Mouse (Mus musculus): Measurements from ENCODE around the gene Ptbp1. TPM values are rescaled to one million over a fixed set of nuclear protein-coding genes. Genes with fewer than 3 reads are reported as not detected.

Ptbp1 gene
- total and polyA plus RNA-seq, 2 experiments from 2014 or later = 53.7 to 97.3 TPM

DNA sequence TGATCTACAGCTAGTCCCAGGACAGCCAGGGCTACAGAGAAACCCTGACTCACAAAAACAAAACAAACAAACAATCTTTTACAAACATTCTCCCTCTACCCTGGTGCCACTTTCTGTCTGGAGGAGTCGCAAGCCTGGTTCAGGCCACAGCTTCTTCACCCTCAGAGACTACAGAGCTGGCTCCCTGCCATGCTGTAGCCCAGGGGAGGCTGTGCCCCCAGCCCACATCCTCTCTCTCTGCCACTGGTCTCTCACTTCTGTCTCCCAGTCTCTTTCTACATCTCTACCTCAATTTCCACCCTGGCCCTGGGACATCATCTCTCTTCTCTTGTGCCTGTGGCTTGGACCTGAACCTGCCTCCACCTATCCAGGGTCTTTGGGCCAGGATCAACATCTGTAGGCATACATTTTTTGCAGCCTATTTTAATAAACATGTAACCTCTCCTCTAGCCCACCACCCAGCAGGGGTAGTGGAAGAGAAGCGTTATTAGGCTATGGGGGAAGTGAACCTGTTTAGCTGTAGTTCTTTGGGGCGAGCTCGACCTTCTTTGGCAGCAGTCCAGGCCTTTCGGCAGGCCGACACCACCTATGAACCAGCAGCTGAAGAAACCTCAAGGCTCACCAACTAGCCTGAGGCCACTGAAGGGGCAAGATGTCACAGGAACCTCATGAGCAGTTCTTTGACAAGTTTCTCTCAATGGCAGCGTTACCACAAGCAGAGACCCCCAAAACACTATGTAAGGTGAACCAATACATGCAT lies 22.0 kb upstream of the Ptbp1 start:
- Histone ChIP-seq H3K9me3 (ENCODE audit: low read length) (no peaks in the 10 kb centered on the region), H3K27ac (ENCODE audit: low read depth, low read length) (no peak overlapping the region), H3K36me3 (ENCODE audit: insufficient read depth) (no peaks in the 10 kb centered on the region), H3K4me2 (ENCODE audit: low read depth) (no peak overlapping the region), H3K27me3 (ENCODE audit: insufficient read depth, low read length) (no peaks in the 10 kb centered on the region), H3K9ac (no peak overlapping the region), H3K4me3 (ENCODE audit: low read depth, low read length) (no peak overlapping the region), H3K4me1 (ENCODE audit: insufficient read depth) (no peaks in the 10 kb centered on the region)
- no peak for ATAC-seq
- WGBS = 56% methylated on average over 7 of the region's 7 CpGs
- DNase-seq = no peak
- TF ChIP-seq CTCF (IDR thresholded peaks at IDR 0.05; ENCODE audit: low read depth) = no peak

DNA sequence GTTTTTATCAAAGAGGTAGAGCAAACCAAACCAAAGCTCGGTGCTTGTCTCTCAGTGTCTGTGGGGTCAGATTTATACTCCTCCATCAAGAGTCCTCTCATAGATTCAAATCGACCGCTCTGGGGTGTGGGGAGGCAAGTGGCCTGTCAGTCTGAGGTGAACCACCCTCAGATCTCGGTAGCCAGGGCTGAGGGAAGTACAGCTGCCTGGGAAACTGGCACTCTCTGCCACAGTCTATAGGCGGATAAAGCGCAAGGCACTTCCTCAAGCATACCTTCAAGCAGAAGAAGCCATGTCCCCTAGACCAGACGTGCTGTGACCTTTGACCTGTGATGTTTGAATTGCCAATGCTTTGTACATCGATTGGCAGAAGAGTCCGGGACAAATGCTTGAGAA lies 21.4 kb upstream of the Ptbp1 start:
- Histone ChIP-seq H3K4me1 (ENCODE audit: insufficient read depth) (no peaks in the 10 kb centered on the region), H3K27me3 (ENCODE audit: insufficient read depth, low read length) (no peaks in the 10 kb centered on the region), H3K36me3 (ENCODE audit: insufficient read depth) (no peaks in the 10 kb centered on the region), H3K9me3 (ENCODE audit: low read length) (no peaks in the 10 kb centered on the region), H3K9ac (no peak overlapping the region), H3K4me3 (ENCODE audit: low read depth, low read length) (no peak overlapping the region), H3K27ac (ENCODE audit: low read depth, low read length) (no peak overlapping the region), H3K4me2 (ENCODE audit: low read depth) (no peak overlapping the region)
- ATAC-seq (no peak), DNase-seq (no peak)
- 80% methylated on average over 9 of the region's 9 CpGs for WGBS
- TF ChIP-seq CTCF (IDR thresholded peaks at IDR 0.05; ENCODE audit: low read depth) = no peak

GRCm38 (mm10) chr10:79834769-79835398 lies 19.3 kb upstream of the Ptbp1 start:
- ATAC-seq (peak; percentile 84), DNase-seq (peak; percentile 84)
- H3K27ac ChIP-seq (ENCODE audit: low read depth, low read length) = no peak overlapping the region
- H3K9me3 ChIP-seq (ENCODE audit: low read length) = no peaks in the 10 kb centered on the region
- TF ChIP-seq CTCF (IDR thresholded peaks at IDR 0.05; ENCODE audit: low read depth) = peak; percentile 96
- H3K4me2 ChIP-seq (ENCODE audit: low read depth) = no peak overlapping the region
- no peak overlapping the region for H3K4me3 ChIP-seq (ENCODE audit: low read depth, low read length)
- H3K4me1 ChIP-seq (ENCODE audit: insufficient read depth) = no peaks in the 10 kb centered on the region
- no peaks in the 10 kb centered on the region for H3K36me3 ChIP-seq (ENCODE audit: insufficient read depth)
- WGBS = 26% methylated on average over 9 of the region's 9 CpGs
- no peaks in the 10 kb centered on the region for H3K27me3 ChIP-seq (ENCODE audit: insufficient read depth, low read length)
- H3K9ac ChIP-seq = no peak overlapping the region

DNA sequence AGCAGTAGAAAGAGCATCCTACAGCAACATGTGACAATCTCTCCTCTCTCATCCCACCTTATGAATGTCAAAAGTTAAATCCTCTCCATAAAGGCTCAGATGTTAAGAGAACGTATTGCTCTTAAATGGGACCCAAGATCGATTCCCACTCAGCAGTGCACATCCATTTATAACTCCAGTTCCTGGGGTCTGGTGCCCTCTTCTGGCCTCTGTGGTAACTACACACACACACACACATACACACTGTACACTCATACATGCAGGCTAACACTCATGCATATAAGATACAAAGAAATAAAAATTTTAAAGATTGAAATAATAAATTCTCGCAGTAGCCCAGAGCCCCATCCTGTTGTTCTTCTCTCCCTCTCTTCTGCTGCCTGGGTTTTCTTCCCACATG lies 17.3 kb upstream of the Ptbp1 start:
- no peak for ATAC-seq
- no peak overlapping the region for H3K4me2 ChIP-seq (ENCODE audit: low read depth)
- WGBS = 95% methylated on average over 3 of the region's 3 CpGs

GRCm38 (mm10) chr10:79838151-79838550 lies 16.1 kb upstream of the Ptbp1 start:
- 73% methylated on average over 2 of the region's 2 CpGs for WGBS
- no peak overlapping the region for H3K4me2 ChIP-seq (ENCODE audit: low read depth)
- no peaks in the 10 kb centered on the region for H3K9me3 ChIP-seq (ENCODE audit: low read length)
- TF ChIP-seq CTCF (IDR thresholded peaks at IDR 0.05; ENCODE audit: low read depth) = no peak
- ATAC-seq (no peak), DNase-seq (no peak)
- H3K4me1 ChIP-seq (ENCODE audit: insufficient read depth) = no peaks in the 10 kb centered on the region
- no peaks in the 10 kb centered on the region for H3K27me3 ChIP-seq (ENCODE audit: insufficient read depth, low read length)
- no peaks in the 10 kb centered on the region for H3K36me3 ChIP-seq (ENCODE audit: insufficient read depth)
- no peak overlapping the region for H3K9ac ChIP-seq
- H3K4me3 ChIP-seq (ENCODE audit: low read depth, low read length) = no peak overlapping the region
- H3K27ac ChIP-seq (ENCODE audit: low read depth, low read length) = no peak overlapping the region

More for the DNA sequence above, 17.3 kb upstream of the Ptbp1 start:
- TF ChIP-seq CTCF (IDR thresholded peaks at IDR 0.05; ENCODE audit: low read depth) = no peak
- no peak overlapping the region for H3K9ac ChIP-seq
- H3K4me3 ChIP-seq (ENCODE audit: low read depth, low read length) = no peak overlapping the region
- H3K36me3 ChIP-seq (ENCODE audit: insufficient read depth) = no peaks in the 10 kb centered on the region
- no peak for DNase-seq
- no peaks in the 10 kb centered on the region for H3K9me3 ChIP-seq (ENCODE audit: low read length)
- H3K27ac ChIP-seq (ENCODE audit: low read depth, low read length) = no peak overlapping the region
- H3K4me1 ChIP-seq (ENCODE audit: insufficient read depth) = no peaks in the 10 kb centered on the region
- no peaks in the 10 kb centered on the region for H3K27me3 ChIP-seq (ENCODE audit: insufficient read depth, low read length)

- 91% methylated on average over 3 of the region's 3 CpGs for WGBS
- Histone ChIP-seq H3K4me1 (ENCODE audit: insufficient read depth) (no peaks in the 10 kb centered on the region), H3K36me3 (ENCODE audit: insufficient read depth) (no peaks in the 10 kb centered on the region), H3K9me3 (ENCODE audit: low read length) (no peaks in the 10 kb centered on the region), H3K27ac (ENCODE audit: low read depth, low read length) (peak overlapping the region; percentile 64; the same call in 1 of the 2 replicates), H3K9ac (0 out of 2 replicates have a peak overlapping the region, but pooled peaks have one; percentile 40), H3K27me3 (ENCODE audit: insufficient read depth, low read length) (no peaks in the 10 kb centered on the region), H3K4me3 (ENCODE audit: low read depth, low read length) (no peak overlapping the region), H3K4me2 (ENCODE audit: low read depth) (peak overlapping the region; percentile 60; the same call in 1 of the 2 replicates)
- DNase-seq (no peak), ATAC-seq (no peak)
- no peak for TF ChIP-seq CTCF (IDR thresholded peaks at IDR 0.05; ENCODE audit: low read depth)
Observed at GRCm38 (mm10) chr10:79840091-79840490, 14.1 kb upstream of the Ptbp1 start.
